Mouse (Mus musculus): ENCODE measurements around the gene Fitm1. TPM values are rescaled to one million over a fixed set of nuclear protein-coding genes. Genes with fewer than 3 reads are reported as not detected.

The Fitm1 gene
- polyA plus RNA-seq, 1 experiment from 2014 or later = 0.23 TPM

DNA sequence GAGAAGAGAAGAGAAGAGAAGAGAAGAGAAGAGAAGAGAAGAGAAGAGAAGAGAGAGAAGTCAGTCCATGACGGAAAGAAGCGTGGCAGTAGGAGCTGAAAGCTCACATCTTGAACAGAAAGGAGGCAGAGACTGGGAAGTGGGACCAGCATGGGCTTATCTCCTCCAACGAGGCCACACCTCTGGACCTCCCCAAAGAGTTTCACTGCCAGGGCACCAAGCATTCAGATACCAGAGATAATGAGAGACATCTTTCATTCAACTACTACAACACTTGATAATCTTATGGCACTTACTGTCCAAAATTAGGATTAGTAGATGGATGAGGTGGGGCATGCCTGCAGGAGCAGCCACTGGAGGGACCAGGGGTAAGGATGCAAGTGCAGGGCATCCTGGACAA is 19.6 kb upstream of the Fitm1 start:
- H3K9ac ChIP-seq = no peak overlapping the region
- H3K4me2 ChIP-seq = no peak overlapping the region
- H3K36me3 ChIP-seq (replicated peaks) = no peaks in the 10 kb centered on the region
- no peaks in the 10 kb centered on the region for H3K9me3 ChIP-seq
- no peaks in the 10 kb centered on the region for H3K27me3 ChIP-seq (replicated peaks)
- H3K4me3 ChIP-seq = no peak overlapping the region
- no peak overlapping the region for H3K27ac ChIP-seq
- 78% methylated on average over 3 of the region's 3 CpGs for whole genome bisulfite sequencing
- peaks cover 9% of the 10 kb centered on the region for H3K4me1 ChIP-seq
- no peak for ATAC-seq (replicated peaks)

DNA sequence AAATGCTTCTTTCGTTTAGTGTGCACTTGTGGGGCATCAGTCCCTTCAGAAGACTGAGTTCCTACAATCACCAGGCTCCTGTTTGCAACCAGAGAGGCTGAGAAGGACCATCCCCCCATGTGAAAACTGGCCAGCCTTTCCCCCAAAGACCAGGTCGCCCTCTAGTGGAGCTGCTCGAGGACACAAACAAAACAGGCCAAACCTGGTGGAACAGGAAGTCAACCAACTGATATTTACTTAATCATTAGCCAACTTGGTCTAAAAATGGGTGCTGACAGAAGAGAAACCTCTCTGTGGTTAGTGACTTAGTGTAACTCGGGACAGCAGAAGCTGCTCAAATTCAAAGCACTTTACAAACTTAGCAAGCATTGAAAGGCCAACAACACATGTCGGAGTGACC is 18.4 kb upstream of the Fitm1 start:
- no peak for ATAC-seq (replicated peaks)
- H3K36me3 ChIP-seq (replicated peaks) = no peaks in the 10 kb centered on the region
- 32% methylated on average over 5 of the region's 5 CpGs for WGBS

DNA sequence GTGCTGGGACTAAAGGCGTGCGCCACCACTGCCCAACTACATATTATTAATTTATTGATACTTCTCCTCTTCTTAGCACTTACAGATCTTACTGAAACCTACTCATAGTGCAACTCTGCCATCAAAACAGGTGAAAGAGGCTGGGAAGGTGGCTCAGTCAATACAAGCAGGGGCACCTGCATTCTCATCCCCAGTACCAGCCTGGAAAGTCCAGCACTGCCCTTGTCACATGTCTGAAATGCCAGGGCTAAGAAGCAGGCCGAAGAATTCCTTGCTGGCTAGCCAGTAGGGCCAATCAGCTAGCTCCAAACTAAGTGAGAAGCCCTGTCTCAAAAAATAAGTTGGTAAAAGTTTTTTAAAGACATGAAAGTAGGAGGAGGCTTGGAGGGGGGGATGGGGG is 17.8 kb upstream of the Fitm1 start:
- H3K4me2 ChIP-seq = no peak overlapping the region
- H3K36me3 ChIP-seq (replicated peaks) = no peaks in the 10 kb centered on the region
- 89% methylated on average over 3 of the region's 3 CpGs for WGBS
- H3K9ac ChIP-seq = no peak overlapping the region
- no peaks in the 10 kb centered on the region for H3K27me3 ChIP-seq (replicated peaks)
- no peak overlapping the region for H3K27ac ChIP-seq
- peaks cover 26% of the 10 kb centered on the region for H3K4me1 ChIP-seq
- no peak for ATAC-seq (replicated peaks)
- H3K4me3 ChIP-seq = no peak overlapping the region
- H3K9me3 ChIP-seq = no peaks in the 10 kb centered on the region

More for the DNA sequence above, 18.4 kb upstream of the Fitm1 start:
- H3K27me3 ChIP-seq (replicated peaks) = no peaks in the 10 kb centered on the region
- H3K4me3 ChIP-seq = no peak overlapping the region
- no peaks in the 10 kb centered on the region for H3K9me3 ChIP-seq
- no peak overlapping the region for H3K9ac ChIP-seq
- no peak overlapping the region for H3K4me2 ChIP-seq
- peaks cover 20% of the 10 kb centered on the region for H3K4me1 ChIP-seq
- no peak overlapping the region for H3K27ac ChIP-seq

DNA sequence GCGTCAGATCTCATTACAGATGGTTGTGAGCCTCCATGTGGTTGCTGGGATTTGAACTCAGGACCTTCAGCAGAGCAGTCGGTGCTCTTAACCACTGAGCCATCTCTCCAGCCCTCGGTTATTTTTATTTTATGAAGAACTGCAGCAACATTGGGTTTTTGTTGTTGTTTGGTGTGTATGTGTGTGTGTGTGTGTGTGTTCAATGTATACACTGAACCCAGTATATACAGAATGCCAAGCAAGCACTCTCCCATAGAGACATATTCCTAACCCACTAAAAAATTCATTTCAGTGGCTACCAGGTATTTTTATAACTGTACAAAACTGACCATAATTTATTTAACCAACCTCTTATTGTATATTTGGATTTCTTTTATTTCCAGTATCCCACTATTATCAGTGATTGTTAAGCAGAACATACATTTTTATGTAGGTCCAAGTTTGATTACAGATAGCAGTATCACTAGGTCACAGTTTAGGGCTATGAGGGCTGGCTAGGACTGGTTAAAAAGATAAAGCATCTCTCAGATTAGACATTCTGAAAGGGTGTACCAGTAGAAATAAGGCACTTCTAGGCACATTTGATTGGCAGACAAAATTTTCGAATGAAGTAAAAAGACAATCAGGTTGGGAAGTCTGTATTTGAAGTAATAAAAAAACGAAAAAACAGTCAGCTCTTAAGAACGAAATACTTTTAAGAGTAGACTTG is 16.5 kb upstream of the Fitm1 start:
- H3K36me3 ChIP-seq (replicated peaks) = no peaks in the 10 kb centered on the region
- peaks cover 29% of the 10 kb centered on the region for H3K4me1 ChIP-seq
- peak overlapping the region; percentile 57 for H3K4me3 ChIP-seq
- 60% methylated on average over 6 of the region's 6 CpGs for WGBS
- no peaks in the 10 kb centered on the region for H3K9me3 ChIP-seq
- H3K27me3 ChIP-seq (replicated peaks) = no peaks in the 10 kb centered on the region
- no peak for ATAC-seq (replicated peaks)
- H3K27ac ChIP-seq = peak overlapping the region; percentile 99; the same call in 1 of the 2 replicates
- peak overlapping the region; percentile 73 for H3K4me2 ChIP-seq
- 0 out of 2 replicates have a peak overlapping the region, but pooled peaks have one; percentile 87 for H3K9ac ChIP-seq

DNA sequence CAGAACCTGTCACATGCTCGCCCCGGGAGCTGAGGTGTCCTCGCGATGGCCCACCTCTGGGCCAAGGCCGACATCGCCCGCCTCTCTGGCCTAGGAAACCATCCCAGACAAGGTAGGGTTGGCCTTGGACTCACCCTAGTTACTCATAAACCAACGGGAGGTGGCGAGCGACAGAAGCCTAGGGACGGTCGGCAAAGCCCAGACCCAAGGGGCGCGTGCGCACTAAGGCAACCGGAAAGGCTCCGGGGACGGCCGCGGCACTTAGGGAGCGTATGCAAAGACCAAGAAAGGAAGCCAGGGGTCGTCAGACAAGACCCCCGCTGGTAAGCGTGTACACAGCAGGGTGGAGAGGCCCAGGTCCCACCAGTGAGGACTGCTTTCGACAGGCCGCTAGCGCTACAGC is 15.6 kb upstream of the Fitm1 start, which contains the start of gene Dcaf11:
Dcaf11 (plus strand) TSS at position 208 of the 403 bp plus-strand sequence.
- Histone ChIP-seq H3K27me3 (replicated peaks) (no peaks in the 10 kb centered on the region), H3K9ac (peak within 1 kb of the TSS; percentile 87), H3K27ac (peak within 1 kb of the TSS; percentile 99), H3K4me3 (peak within 1 kb of the TSS; percentile 57), H3K4me2 (peak within 1 kb of the TSS; percentile 73), H3K4me1 (peaks cover 29% of the 10 kb centered on the region), H3K9me3 (no peaks in the 10 kb centered on the region), H3K36me3 (replicated peaks) (peaks cover 1% of the 10 kb centered on the region; the same call in 1 of the 2 replicates)
- peak; percentile 85 for ATAC-seq (replicated peaks)
- WGBS = under 1% methylated on average over 27 of the region's 27 CpGs

DNA sequence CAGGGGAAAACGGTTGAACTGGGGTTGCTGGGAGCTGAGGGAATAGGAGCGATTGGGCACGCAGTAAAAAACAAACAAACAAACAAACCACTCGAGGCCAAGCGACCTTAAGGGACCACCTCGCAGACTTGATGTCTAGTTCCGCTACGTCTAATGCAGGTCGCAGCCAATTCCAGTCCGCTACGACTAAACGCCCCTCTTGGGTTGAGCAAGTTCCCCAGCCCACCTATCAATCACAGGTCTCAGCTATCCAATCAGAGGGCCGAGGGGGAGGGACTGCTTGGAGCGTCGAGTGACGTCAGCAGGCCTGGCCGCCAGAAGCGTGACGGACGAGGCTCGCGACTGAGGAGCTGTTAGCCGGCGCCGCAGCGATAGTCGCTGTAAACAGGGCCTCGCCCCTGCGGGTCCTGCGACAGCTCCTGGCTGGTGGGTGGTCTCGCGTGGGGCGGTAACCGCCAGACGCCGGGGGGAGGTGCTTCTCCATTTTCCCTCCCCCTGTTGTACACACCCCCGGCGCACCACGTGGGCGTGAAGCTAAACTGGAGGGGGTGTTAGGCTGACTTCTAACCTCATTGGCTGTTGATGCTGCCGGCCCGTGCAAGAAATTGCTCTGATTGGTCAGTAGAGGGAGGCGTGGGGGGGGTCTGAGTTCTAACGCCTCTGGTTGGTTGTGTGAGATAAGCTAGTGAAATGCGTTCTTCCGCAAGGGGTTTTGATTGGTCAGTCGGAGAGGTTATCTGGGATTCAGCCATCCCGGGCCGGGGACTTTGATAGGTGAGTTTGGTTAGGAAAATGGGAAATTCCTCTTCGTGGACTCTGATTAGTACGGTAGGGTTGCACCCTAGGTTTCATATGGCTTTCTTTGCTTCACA is 15.0 kb upstream of the Fitm1 start, which contains the start of gene A730061H03Rik:
A730061H03Rik (minus strand) TSS at position 205 of the 872 bp plus-strand sequence.
- Histone ChIP-seq H3K27me3 (replicated peaks) (no peaks in the 10 kb centered on the region), H3K9me3 (no peaks in the 10 kb centered on the region), H3K4me1 (peaks cover 29% of the 10 kb centered on the region), H3K27ac (peak within 1 kb of the TSS; percentile 99), H3K36me3 (replicated peaks) (peaks cover 7% of the 10 kb centered on the region), H3K9ac (peak within 1 kb of the TSS; percentile 87), H3K4me2 (peak within 1 kb of the TSS; percentile 73), H3K4me3 (peak within 1 kb of the TSS; percentile 57)
- WGBS = under 1% methylated on average over 51 of the region's 51 CpGs
- peak; percentile 98 for ATAC-seq (replicated peaks)

DNA sequence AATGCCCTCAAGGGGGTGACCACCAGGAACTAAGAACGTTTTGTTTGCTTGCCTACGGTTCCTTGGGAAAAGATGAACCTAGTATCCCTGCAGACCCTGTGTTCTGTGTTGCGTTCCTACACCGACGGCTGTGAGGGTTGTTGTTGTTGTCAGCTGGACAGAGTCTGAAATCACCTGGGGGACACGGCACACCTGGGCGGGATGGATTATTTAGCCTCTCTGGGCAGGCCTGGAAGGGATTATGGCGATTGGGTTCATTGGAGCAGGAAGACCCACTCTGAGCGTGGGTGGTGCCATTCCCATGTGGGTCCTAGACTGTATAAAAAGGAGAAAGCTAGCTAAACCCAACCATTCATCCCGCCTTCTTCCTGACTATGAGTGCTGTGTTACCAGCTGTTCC is 13.6 kb upstream of the Fitm1 start:
- peaks cover 28% of the 10 kb centered on the region for H3K4me1 ChIP-seq
- H3K27ac ChIP-seq = no peak overlapping the region
- no peaks in the 10 kb centered on the region for H3K9me3 ChIP-seq
- peak overlapping the region; percentile 57; the same call in 1 of the 2 replicates for H3K4me3 ChIP-seq
- no peak for ATAC-seq (replicated peaks)
- peak overlapping the region; percentile 73; the same call in 1 of the 2 replicates for H3K4me2 ChIP-seq
- H3K36me3 ChIP-seq (replicated peaks) = peaks cover 22% of the 10 kb centered on the region
- H3K27me3 ChIP-seq (replicated peaks) = no peaks in the 10 kb centered on the region
- WGBS = 87% methylated on average over 10 of the region's 10 CpGs
- H3K9ac ChIP-seq = no peak overlapping the region

DNA sequence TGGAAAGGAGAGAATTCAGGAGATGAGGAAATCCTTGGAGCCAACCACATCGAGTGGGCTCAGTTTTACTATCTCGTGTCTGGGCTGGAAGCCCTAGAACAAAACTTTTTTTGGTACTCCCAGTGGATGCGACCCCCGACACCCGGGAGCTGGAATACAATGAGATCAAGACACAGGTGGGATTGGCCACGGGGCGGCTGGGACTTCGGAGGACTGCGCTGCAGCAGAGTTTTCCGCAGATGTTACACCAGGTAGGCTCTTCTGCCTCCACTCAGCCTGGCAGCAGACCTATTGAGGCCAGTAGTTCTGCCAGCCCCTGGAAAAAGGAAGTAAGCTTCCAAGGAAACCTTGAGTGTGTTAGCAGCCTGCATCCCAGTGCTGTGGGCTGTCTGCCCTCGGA is 12.2 kb upstream of the Fitm1 start:
- H3K36me3 ChIP-seq (replicated peaks) = peaks cover 34% of the 10 kb centered on the region
- no peak overlapping the region for H3K27ac ChIP-seq
- 90% methylated on average over 11 of the region's 11 CpGs for WGBS
- H3K27me3 ChIP-seq (replicated peaks) = no peaks in the 10 kb centered on the region
- no peaks in the 10 kb centered on the region for H3K9me3 ChIP-seq
- H3K9ac ChIP-seq = no peak overlapping the region
- peaks cover 26% of the 10 kb centered on the region for H3K4me1 ChIP-seq
- no peak overlapping the region for H3K4me3 ChIP-seq
- no peak for ATAC-seq (replicated peaks)
- no peak overlapping the region for H3K4me2 ChIP-seq

DNA sequence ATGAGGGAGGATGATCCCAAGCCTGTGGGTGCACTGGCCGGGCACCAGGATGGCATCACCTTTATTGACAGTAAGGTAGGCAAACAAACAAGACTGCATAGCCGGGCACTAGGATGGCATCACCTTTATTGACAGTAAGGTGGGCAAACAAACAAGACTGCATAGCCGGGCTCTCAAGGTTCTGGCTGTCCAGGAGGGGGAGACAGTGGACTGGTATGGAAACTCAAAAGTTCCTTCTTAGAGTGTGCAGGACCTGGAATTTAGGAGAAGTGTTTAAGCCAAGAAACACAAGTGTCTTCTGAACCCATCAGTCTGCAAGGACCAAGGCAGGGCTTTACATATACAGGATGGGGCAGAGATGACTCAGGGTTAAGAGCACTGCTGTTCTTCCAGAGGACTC is 9.7 kb upstream of the Fitm1 start:
- WGBS = 84% methylated on average over 3 of the region's 3 CpGs
- Histone ChIP-seq H3K27me3 (replicated peaks) (no peaks in the 10 kb centered on the region), H3K4me1 (peaks cover 20% of the 10 kb centered on the region), H3K36me3 (replicated peaks) (peaks cover 53% of the 10 kb centered on the region), H3K27ac (no peak overlapping the region), H3K9me3 (no peaks in the 10 kb centered on the region), H3K9ac (no peak overlapping the region), H3K4me2 (no peak overlapping the region), H3K4me3 (no peak overlapping the region)
- no peak for ATAC-seq (replicated peaks)

DNA sequence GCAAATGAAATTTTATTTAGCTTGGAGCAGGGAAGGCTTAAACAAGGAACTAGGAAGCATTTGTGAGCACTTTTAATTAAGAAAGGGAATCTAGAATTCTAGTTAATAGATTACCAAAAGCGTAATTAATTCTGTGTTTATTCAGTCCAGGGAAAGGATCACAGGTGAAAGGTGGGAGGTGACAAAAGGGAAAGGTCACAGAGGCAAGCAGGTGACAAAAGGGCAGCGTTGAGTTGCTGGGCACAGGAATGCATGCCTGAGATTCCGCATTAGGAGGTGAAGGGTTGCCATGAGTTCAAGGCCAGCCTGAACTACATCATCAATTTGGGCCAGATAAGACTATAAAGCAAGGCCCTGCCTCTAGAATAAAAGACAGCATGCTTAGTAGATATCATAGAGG is 7.9 kb upstream of the Fitm1 start:
- Histone ChIP-seq H3K36me3 (replicated peaks) (peaks cover 53% of the 10 kb centered on the region), H3K27ac (no peak overlapping the region), H3K4me1 (peaks cover 4% of the 10 kb centered on the region; the same call in 1 of the 2 replicates), H3K27me3 (replicated peaks) (no peaks in the 10 kb centered on the region), H3K4me3 (no peak overlapping the region), H3K9ac (no peak overlapping the region), H3K9me3 (no peaks in the 10 kb centered on the region), H3K4me2 (no peak overlapping the region)
- ATAC-seq (replicated peaks) = no peak
- WGBS = 91% methylated on average over 3 of the region's 3 CpGs

DNA sequence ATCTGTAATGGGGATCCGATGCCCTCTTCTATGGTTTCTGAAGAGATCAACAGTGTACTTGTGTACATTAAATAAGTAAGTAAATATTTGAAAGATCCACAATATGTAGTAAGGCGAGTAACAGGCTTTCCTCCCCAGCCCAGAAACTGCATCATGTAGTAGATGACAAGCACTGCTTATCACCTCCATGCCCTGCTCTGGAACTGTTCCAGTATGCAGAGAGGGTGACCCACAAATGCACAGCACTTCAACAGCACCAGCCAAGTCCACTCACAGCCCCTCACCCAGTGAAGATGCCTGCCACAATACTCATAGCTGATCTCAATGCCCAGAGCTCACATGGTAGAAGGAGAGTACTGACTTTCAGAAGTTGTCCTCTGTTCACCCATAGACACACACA is 4.8 kb upstream of the Fitm1 start:
- Histone ChIP-seq H3K27me3 (replicated peaks) (no peaks in the 10 kb centered on the region), H3K4me3 (no peak overlapping the region), H3K36me3 (replicated peaks) (peaks cover 44% of the 10 kb centered on the region), H3K9me3 (no peaks in the 10 kb centered on the region), H3K27ac (no peak overlapping the region), H3K4me2 (no peak overlapping the region), H3K4me1 (no peaks in the 10 kb centered on the region), H3K9ac (no peak overlapping the region)
- no peak for ATAC-seq (replicated peaks)
- 92% methylated on average over 2 of the region's 2 CpGs for WGBS

DNA sequence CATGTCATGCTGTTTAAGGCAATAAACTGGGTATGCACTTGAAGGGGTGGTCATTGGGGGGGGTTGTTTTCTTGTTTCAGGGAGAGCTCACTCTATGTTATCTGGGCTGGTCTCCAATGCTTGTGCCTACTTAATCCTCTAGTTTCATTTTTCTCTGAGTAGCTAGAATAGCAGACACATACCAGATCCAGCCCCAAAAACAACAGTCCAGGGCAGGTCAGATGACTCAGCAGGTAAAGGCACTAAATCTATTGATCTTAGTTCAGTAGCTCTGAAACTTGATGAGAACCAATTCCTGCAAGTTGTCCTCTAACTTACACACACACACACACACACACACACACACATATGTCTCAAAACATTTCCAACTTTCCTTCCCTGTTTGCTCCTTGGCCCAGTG is 3.7 kb upstream of the Fitm1 start:
- H3K9me3 ChIP-seq = no peaks in the 10 kb centered on the region
- ATAC-seq (replicated peaks) = no peak

More for the DNA sequence above, 3.7 kb upstream of the Fitm1 start:
- Histone ChIP-seq H3K4me3 (no peak overlapping the region), H3K27me3 (replicated peaks) (no peaks in the 10 kb centered on the region), H3K4me2 (no peak overlapping the region), H3K9ac (no peak overlapping the region), H3K27ac (no peak overlapping the region), H3K4me1 (no peaks in the 10 kb centered on the region), H3K36me3 (replicated peaks) (peaks cover 33% of the 10 kb centered on the region)

Data from midbrain, embryonic 15.5 days (tissue).